Mouse (Mus musculus) spleen, postnatal 10 days (tissue): ENCODE measurements at regions not wholly inside any gene's neighbourhood (a gene's known extent, or its start where the extent isn't known, plus 50 kb on each side); places are given as distances from the start of the nearest gene placed in this dataset.

Experiments
- DNase-seq, 2 experiments: peaks; one replicate each; pipeline ENCODE4 v3.0.0; 2021 to 2022; ENCODE audit warnings: low spot score in 2 of 2

DNA sequence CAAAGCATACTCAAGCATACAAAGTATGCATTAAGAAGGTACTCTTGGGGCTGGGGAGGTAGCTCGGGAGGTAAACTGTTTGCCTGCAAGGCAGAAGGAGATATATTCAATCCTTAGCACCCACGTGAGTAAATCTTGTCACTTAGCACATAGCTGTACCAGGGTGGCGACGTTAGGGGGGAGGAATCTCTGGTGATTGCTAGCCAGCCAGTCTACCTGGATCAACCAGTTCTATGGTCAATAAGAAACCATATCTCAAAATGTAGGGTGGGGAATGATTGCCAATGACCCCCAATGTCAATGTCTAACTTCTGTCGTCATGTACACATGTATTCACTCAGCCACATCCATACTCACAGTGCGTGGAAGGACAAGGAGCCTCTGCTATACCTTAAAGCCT is 214.5 kb downstream of the CK137956 start:
- DNase-seq: no peak

DNA sequence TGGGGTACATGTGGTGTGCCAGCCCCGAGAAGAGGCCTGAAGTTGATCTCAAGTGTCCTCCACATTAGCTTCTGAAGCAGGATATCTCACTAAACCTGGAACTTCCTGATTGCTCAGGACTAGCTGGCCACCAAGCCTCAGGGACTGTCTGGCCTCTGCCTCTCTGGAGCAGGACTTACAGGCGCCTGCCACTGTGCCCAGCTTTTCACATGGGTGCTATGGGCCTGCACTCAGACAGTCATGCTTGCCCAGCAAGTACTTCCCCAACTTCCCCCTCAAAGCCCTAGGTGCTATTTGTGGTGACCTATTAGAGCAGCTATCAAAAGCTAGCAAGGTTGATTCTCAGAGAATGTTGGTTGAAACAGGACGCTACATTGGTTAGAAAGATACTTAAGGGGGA is 220.0 kb downstream of the CK137956 start:
- no peak for DNase-seq

DNA sequence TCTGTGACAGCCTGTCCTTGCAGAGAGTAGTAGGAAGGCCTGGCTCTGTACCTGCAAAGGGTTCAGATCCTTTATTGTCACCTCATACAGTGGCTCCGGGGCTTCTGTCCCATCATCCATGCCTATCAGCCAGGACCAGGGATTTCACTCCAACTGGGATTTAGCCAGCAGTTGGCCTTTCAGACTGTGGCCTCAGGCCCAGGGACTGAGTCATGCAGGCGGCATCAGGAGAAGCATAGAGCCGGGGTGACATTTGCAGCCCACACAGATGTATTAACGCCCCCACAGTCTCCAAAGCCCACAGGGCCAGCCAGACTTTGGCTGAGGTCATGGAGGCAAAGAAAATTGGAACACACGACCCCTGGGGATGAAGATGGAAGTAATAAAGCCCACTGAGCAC is 222.9 kb downstream of the CK137956 start:
- DNase-seq: no peak

DNA sequence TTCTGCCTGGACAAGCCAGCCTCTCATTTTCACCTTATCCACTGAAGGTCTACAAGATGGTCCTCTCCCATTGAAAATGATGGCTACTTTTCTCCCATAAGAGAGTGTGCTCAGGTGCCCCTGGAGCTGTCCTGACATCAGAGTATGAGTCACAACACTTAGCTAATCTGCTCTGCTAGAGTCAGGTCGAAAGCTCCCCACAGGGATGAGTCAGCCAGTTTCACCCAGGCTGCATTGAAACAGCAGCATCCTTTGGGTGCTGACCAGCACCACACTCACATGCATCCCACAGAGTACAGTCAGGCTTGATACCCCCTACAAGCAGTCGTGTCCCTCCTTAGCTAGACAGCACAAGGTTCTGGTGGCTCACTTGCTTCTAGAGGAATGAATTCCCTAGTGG is 234.0 kb downstream of the CK137956 start:
- DNase-seq: no peak

DNA sequence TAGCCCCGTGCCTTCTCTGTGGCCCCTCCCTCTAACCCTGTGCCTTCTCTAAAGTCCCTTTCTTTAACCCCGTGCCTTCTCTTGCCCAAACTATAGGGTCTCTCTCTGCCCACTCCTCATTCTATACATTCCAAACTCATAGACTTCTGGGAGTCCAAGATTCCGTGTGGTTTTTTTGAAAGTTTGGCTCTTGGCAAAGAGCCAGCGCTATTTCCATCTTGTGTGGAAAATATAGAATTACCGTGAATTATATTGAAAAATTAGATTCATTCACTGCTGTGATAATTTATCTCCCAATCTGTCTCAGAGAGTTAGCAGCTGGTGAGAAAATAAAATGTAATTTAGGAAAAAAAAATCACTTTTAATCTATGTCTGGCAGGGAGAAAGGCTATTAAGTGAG is 234.6 kb downstream of the CK137956 start:
- DNase-seq: no peak

DNA sequence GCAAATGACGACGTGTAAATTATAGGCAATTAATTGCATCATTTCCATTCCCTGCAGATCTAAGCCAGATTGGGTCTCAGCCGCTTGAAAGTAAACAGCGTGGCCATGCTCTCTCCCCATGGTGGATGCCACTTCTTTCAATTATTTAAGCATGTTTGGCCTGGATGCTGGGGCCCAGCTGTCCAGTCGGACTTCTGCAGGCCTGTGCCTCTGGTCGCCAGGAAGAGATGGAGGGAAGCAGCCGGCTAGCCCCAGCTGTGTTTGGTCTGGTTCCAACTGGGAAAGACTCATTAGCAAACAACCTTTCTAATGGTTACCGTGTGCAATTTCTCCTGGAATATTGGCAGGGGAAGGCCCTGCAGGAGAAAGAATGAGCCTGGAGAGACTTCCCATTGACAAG is 236.1 kb downstream of the CK137956 start:
- DNase-seq: no peak

DNA sequence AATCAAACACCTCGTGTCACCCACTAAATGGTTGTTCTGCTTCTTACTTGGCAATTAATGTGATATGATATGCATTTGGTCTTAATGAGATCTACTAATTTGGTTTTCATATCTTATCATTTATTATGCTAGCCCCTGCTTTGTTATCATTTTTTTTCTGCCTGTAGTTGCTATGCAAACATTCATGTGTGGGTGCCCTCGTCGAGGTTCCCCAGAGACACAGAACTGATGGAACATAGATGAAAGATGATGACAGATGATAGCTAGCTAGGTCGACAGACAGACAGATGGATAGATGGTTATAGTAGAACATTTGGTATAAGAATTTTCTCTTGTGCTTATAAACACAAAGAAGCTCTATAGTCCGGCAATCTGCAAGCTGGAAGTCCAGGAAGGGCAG is 252.1 kb downstream of the CK137956 start:
- DNase-seq: no peak

DNA sequence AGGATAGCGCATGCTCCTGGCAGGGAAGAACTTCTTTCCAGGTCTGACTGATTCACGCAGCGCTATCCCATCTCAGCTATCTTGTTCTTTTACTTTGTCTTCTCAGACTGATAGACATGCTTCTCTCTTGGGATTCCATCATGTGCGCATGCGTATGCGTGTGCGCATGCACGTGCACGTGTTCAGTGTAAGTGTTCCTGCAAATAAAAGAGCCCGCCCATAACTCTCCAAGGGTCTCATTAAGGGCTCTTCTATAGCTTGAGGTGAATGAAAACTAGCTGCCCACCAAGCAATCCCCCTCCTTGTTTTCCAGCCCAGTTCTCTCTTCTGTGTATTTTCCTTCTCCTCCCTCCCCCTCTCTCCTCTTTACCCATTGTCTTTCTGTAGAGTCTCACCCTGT is 258.5 kb downstream of the CK137956 start:
- no peak for DNase-seq

DNA sequence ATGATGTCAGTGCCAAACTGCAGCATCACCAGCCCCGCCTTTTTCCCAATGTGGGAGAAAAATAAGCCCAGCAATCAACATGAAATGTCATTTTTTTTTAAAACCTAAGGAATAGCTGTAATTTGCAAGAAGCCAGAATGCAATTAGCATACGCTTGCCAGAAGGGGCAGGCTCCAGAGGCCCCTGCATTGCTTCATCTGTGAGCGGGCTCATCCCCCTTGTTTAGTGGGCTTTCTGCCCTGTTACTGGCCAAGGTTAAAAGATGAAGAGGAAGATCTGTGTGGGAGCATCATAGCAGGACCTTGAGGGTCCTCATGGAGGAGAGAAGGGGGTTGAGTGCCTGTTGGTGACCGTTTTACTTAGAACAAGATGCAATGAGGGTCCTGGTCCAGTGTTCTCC is 259.9 kb downstream of the CK137956 start:
- DNase-seq: no peak

DNA sequence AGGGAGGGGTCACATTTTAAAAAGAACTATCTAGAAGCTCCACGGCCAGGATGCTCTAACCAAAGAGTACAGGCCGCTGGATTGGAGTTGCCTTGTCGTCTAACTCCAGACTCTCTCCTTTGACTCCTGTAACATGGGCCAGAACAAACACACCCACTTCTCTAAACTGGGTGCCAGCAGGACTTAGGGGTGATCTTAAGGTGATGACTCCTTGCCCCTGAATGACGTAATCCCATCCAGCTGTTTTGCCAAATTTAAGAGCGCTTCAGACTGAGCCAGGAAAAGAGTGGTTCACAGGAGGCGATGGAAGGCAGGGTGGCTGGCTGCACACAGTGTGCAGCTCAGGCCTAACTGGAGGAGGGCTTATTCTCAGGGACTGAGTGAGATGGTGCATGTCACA is 261.0 kb downstream of the CK137956 start:
- no peak for DNase-seq

DNA sequence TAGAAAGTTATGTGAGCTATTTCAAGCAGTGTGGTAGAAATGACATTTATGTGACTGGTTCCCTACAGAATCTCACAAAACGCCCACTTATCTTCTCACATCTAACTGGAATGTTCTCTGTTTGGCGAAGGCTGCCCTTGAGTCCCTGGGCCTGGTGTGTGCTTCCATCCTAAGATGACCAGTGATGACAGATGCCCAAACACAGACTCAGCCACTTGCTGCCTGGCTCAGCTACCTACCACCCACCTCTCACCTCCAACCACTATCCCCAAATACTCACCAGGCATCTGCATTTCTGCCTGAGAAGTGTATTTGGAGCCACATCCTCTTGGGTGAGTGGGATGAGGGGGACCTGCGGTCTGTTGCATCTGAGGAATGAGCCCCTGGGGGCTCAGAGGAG is 262.6 kb downstream of the CK137956 start:
- no peak for DNase-seq

DNA sequence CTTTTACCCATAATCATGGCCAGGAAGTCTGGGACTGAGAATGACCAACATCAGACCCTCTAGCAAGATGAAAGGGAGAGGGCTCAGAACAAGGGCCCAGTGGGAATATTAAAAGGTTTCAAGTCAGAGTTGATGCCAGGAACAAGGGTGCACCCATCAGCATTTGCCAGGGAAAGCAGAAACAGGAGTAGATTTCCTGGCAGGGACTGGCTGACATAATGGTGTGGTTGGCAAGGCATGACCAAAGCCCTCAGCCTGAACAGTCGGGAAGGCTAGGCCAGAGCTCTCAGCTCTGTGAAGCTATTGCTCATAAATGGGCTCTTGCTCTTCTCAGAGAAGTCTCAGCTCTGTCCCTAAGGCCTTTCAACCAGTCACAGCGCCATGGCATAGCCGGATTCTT is 263.6 kb downstream of the CK137956 start:
- DNase-seq: no peak

DNA sequence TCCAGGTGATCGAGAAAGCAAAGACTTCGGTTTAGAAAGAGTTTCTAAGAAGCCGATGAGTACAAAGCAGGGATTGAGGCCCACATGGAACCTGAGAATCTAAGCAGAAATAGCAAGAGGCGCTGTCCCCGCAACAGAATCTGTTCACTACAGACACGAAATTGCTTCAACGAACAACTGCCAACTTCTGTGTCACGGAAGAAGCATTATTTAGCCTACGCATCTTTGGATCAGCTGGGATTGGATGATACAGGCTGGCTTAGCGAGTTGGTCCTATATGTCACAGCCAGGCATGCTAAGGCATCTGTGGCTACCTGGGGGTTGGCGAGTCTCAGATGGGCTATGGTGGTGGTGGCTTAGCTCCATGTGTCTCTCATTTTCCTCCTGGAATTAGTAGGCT is 269.1 kb downstream of the CK137956 start:
- no peak for DNase-seq

DNA sequence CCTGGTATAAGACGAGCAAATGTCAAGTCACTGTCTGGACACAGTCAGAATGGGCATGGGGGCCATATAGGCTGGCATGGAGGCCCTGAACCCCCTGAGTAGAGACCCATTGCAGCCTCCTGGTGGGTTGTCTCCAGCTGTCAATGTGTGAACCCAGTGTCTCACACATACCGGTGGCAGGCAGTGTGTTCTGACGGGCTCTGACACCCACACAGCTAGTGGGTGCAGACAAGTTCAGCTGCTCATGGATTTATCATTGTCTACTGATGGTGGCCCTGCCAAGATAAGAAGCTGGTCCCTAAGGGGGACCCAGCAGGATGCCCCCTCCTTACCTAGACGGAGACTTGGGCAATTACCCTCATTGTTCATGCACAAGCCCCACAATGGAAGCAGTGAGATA is 280.8 kb downstream of the CK137956 start:
- no peak for DNase-seq

DNA sequence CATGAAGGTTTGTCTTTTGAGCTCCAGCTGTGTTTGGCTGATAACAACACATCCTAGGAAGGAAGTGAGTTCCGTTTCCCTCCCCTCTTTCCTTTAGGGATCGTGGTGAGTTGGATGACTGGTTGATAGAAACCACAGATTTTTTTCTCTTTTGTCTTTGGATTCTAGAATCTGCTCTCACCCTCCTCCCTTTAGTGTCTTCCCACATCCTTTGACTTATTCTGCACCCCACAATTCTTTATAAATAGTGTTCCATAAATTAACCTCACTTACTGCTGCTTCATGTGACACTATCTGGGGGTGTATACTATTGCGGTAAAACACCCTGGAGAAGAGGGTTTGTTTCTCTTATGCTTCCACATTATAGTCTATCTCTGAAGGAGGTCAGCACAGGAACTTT is 285.7 kb downstream of the CK137956 start:
- no peak for DNase-seq

DNA sequence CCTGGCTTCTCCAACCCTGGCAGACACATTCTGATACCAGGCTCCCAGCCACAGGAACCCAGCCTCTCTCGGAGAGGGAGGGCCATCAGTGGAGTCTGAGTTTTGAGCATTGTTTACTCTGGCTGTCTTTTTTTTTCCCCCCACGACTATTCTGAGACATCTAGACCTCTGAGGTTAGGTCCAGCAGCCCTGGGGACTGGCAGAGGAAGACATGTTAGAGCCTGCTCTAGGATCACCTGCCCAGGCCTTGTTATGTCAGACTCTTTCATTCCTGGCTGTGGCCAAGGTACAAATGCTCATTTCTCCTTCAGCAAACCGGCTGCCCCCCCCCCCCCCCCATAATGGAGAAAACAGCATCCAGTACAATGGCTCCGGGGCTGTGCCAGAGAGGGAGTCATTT is 291.4 kb downstream of the CK137956 start:
- DNase-seq: no peak

DNA sequence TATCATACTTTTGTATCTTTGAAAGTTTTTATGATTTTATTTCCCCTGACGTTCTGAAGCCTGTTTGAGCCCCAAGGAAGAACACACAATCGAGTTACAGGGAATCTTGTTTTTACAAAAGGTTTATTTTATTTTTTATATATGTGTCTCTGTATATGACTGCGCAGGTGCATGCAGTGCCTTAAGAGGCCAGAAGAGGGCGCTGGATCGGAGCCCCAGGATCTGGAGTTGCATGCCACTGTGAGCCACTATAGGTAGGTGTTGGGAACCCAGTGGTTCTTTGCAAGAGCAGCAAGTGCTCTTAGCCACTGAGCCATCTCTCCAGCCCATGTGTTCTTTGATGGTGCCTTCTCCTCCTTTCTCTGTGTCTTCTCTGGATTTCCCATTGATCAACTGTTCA is 292.3 kb downstream of the CK137956 start:
- no peak for DNase-seq

DNA sequence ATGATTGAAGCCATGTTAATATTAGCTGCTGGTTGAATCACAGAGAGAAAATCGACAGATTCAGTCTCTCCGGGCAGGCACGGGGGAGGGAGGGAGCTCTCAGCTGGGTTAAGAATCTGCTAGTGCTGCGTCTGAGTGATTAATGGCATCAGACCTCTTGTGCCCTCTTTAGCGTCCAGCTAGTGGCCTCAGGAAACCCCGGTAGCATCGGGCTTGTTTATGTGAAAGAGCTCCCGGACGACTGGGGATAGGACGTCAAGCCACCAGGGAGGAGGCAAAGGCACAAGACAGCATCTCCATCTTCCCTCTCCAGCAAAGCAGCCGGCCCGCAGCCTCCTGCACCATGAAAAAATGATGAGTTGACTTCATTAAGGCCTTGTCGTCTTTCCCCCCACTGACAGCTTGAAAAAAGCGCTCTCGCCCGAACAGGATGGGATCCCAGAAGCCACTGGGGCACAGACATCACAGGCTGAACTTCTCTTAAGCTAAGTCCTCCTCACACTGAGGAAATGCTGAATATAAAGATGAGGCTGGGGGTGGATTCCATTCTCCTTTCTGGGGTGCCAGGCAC is 294.9 kb downstream of the CK137956 start:
- DNase-seq: no peak

DNA sequence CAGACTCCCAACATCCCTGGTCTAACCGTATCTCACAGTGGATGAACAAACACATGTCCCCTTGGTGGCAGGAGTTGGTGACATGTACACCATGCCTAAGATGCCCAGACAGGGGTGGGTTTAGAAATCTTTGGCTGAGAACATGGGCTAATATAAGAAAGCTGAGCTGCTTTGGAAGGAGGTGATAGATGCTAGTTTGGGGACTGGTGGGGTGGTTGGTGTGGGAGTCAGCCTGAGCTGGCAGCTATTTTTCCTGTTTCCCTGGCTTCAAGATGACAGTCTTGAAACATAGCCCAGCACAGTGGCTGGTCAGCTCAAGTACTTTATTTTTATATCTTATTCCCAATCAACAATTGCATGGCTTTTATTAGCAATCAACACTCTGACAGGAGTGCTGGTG is 302.0 kb upstream of the Gjb5 start:
- no peak for DNase-seq

DNA sequence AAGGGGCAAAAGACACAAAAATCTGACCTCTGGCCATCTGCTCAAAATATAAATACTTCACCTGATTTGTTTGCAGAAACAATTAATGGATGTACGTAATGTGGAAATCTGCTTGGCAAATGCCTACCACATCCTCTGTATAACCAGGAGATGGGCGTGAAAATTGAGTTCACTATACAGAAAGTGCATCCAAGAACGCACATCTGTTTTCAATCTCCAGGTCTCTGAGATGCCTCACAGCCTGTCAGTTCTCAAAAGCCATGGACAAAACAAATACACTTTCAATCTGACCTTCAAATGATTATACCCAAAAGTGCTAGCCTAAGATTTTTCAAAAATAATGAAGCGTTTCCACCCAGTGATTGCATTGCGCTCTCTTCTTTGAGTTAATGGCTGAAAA is 293.6 kb upstream of the Gjb5 start:
- no peak for DNase-seq

DNA sequence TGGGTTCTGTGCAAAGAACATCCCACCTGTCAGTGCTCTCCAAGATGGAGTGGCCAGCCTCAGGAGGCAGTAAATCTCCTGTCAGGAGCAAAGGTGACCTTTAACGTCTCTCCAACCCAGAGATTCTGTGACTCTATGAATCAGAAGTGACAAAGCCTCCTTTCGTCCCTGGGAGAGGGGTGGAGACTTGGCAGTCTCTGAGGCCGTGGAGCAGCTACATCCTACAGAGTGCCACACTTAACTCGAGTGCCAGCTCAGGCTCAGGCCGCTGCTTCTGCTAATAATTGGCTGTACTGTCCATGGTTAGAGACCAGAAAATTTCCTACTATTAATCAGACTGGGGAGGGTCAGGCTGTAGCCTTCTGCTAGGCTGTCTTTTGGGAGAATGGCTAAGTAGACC is 290.0 kb upstream of the Gjb5 start:
- DNase-seq: no peak

DNA sequence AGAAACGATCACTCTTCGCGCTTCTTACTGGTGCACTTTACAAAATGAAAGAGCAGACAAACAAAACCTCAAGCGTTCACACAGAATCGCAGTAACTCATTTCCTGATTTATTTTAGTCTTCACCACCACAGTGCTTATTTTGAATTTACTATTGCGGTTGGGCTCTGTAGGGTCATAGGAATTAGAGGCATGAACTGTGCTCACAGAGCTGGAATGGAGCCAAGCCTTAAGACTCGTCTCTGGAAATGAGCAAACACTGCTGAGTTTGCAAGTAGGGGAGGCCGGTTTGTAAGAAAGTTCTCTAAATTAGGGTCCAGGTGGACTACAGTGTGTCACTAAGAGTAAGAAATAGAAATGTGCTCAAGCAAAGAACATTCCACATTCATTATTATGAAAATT is 289.2 kb upstream of the Gjb5 start:
- no peak for DNase-seq

DNA sequence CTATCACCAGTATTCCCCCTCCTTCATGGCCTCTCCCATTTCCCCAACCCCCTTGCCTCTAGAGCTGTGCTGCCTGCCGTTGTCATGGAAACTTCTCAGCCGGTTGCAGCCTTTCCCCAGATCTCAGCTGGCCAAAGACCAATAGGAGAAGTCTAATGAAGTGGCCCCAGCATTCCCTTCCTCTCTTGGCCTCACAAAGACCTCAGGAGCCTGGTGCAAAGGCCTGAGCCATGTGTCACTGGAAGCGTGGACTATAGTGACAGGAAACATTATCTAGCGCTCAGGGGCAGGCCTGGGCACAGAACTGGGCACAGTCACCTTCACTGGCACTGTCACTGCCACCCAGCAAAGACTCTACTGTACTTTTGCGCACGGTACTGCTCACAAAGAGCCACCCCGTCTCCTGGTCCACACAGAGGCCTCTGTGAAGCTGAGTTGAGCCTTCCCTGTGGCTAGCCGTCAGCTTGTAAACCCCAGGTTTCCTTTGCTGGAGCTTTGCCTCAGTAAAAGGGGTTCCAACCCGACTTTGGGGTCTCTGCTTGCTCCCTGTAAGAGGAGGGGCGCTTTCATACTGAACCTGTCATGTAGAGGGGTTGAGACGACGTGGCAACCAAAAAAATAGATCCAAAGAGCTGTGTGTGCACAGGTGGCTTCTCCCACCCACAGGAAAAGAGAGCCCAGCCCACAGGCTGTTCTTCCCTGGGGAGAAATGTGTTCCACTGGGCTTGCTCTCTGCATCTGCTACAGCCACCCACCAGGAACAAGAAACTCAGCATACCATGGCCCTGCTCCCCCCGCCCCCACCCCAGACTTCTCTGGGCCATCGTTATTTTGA is 282.5 kb upstream of the Gjb5 start:
- DNase-seq: no peak

DNA sequence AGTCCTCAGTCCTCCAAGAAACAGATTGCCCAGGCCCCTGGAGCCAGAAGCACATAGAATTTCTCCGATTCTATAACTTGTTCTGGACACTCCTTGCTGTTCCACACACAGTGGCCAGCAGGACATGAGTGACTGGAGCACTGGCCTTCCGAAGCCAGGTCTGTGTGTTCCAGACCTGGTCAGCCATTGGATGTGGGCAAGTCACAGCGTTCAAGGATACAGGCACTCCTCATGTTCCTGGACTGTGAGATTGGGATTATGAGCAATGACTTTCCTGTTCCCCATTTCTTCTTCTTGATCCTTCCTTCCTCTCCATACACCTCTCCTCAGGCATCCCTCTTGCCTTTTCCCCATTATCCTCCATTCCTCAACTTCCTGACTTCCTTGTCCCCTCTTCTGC is 281.8 kb upstream of the Gjb5 start:
- DNase-seq: no peak
